Mouse (Mus musculus): ENCODE data around the gene Cdk19.

DNA sequence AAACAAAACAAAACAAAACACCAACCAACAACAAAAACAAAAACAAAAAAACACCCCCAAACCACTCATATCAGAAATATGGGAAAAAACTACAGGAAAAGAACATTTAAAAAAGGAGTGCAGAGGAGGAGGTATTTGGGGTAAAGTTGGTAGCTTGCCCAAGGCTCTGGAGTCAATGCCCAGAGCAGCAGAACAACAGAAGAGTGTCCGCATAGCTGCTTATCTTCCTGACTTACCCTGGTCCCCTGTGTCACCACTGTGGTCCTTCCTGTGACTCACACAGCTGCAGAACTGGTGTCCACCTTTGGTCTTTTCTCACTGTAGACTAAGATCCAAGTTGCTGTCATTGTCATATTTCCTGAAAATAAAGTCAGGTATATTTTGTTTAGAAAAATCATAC lies 15.2 kb downstream of the Cdk19 start:
- TF ChIP-seq POLR2A (IDR thresholded peaks at IDR 0.05; ENCODE audit: low read depth, low read length) (no peak), CTCF (conservative IDR thresholded peaks at IDR 0.05; ENCODE audit: insufficient read depth, insufficient read length, low read depth, low read length) (no peak)

Data from kidney, adult 2 months (tissue).